Mouse (Mus musculus) testis, adult 2 months (tissue): ENCODE measurements around the gene Il31. TPM values are rescaled to one million over a fixed set of nuclear protein-coding genes. Genes with fewer than 3 reads are reported as not detected.

Experiments used
- H3K27ac ChIP-seq: fragments of 200-500 bp; 2 replicates; pipeline ENCODE4 v1.5.1; 2012; ENCODE audit warnings: low read depth, low read length; ENCODE audit not compliant: control insufficient read depth, insufficient read depth
- H3K27me3 ChIP-seq: fragments of 200-500 bp; 2 replicates; pipeline ENCODE4 v1.6.1; 2012; ENCODE audit warnings: mild to moderate bottlenecking, low read length, moderate library complexity; ENCODE audit not compliant: control insufficient read depth, insufficient read depth
- H3K36me3 ChIP-seq: fragments of 200-500 bp; 2 replicates; pipeline ENCODE4 v1.6.1; 2012; ENCODE audit warnings: mild to moderate bottlenecking, low read length; ENCODE audit not compliant: control insufficient read depth, insufficient read depth
- H3K4me1 ChIP-seq: fragments of 200-500 bp; 2 replicates; pipeline ENCODE4 v1.6.1; 2012; ENCODE audit warnings: low read length; ENCODE audit not compliant: control insufficient read depth, insufficient read depth
- H3K4me3 ChIP-seq: fragments of 200-500 bp; 2 replicates; pipeline ENCODE4 v1.5.1; 2012; ENCODE audit warnings: low read depth, mild to moderate bottlenecking, low read length, moderate library complexity, mixed read lengths; ENCODE audit not compliant: control insufficient read depth
- CTCF ChIP-seq: fragments of 200-500 bp; IDR thresholded peaks from 2 replicates; pipeline ENCODE4 v1.5.1; 2012; ENCODE audit warnings: low read depth, mild to moderate bottlenecking, inconsistent platforms, low read length, moderate library complexity; ENCODE audit not compliant: control insufficient read depth, insufficient read depth, insufficient replicate concordance
- POLR2A ChIP-seq: fragments of 200-500 bp; IDR thresholded peaks from 2 replicates; pipeline ENCODE4 v1.6.1; 2012; ENCODE audit warnings: low read depth, mild to moderate bottlenecking, inconsistent platforms, low read length, moderate library complexity; ENCODE audit not compliant: control insufficient read depth
- polyA plus RNA-seq: library from polyadenylated mRNA; depleted of rRNA; stranded (reverse); fragments of >200 nt; gene quantifications from 2 replicates; pipeline ENCODE4 v1.2.3, GENCODE M21; 2012; rRNA removed

Gene Il31
- polyA plus RNA-seq = 28.7 and 29.8 TPM in 2 replicates

GRCm38 (mm10) chr5:123489112-123489785, at the start of gene Il31, which contains the start of gene Lrrc43:
TSS of gene Il31 (minus strand) at chr5:123489489.
TSS of gene Lrrc43 (plus strand) at chr5:123489305.
- peaks cover 6% of the 10 kb centered on the region for H3K4me1 ChIP-seq
- H3K27ac ChIP-seq = no peak within 1 kb of the TSS
- H3K36me3 ChIP-seq = no peaks in the 10 kb centered on the region
- no peaks in the 10 kb centered on the region for H3K27me3 ChIP-seq
- peak within 1 kb of the TSS; percentile 86 for H3K4me3 ChIP-seq
- TF ChIP-seq POLR2A (peak; percentile 84; the same call in 1 of the 2 replicates), CTCF (no peak)

- no peak for TF ChIP-seq POLR2A
- Histone ChIP-seq H3K4me3 (no peak overlapping the region), H3K4me1 (no peaks in the 10 kb centered on the region), H3K27ac (no peak overlapping the region), H3K36me3 (no peaks in the 10 kb centered on the region), H3K27me3 (no peaks in the 10 kb centered on the region)
These were observed 44.5 kb upstream of the Il31 start for GRCm38 (mm10) chr5:123533801-123534200.

GRCm38 (mm10) chr5:123530056-123530455, 40.8 kb upstream of the Il31 start:
- H3K4me1 ChIP-seq = peaks cover 3% of the 10 kb centered on the region
- H3K4me3 ChIP-seq = no peak overlapping the region
- no peaks in the 10 kb centered on the region for H3K36me3 ChIP-seq
- H3K27me3 ChIP-seq = no peaks in the 10 kb centered on the region
- no peak for TF ChIP-seq POLR2A
- no peak for TF ChIP-seq CTCF
- no peak overlapping the region for H3K27ac ChIP-seq

GRCm38 (mm10) chr5:123528641-123529040, 39.4 kb upstream of the Il31 start:
- TF ChIP-seq POLR2A (no peak), CTCF (no peak)
- H3K4me1 ChIP-seq = peaks cover 5% of the 10 kb centered on the region
- H3K27me3 ChIP-seq = no peaks in the 10 kb centered on the region
- no peaks in the 10 kb centered on the region for H3K36me3 ChIP-seq
- no peak overlapping the region for H3K27ac ChIP-seq
- no peak overlapping the region for H3K4me3 ChIP-seq

GRCm38 (mm10) chr5:123525916-123526495, 36.7 kb upstream of the Il31 start:
- Histone ChIP-seq H3K27me3 (no peaks in the 10 kb centered on the region), H3K27ac (peak overlapping the region; percentile 17; the same call in 1 of the 2 replicates), H3K36me3 (no peaks in the 10 kb centered on the region; the same call in 1 of the 2 replicates), H3K4me1 (peaks cover 7% of the 10 kb centered on the region), H3K4me3 (peak overlapping the region; percentile 37; the same call in 1 of the 2 replicates)
- TF ChIP-seq POLR2A = no peak

- peak within 1 kb of the TSS; percentile 94 for H3K27ac ChIP-seq
- peak within 1 kb of the TSS; percentile 96 for H3K4me3 ChIP-seq
- peaks cover 1% of the 10 kb centered on the region for H3K36me3 ChIP-seq
- peaks cover 7% of the 10 kb centered on the region for H3K4me1 ChIP-seq
- TF ChIP-seq POLR2A (no peak), CTCF (no peak)
- no peaks in the 10 kb centered on the region for H3K27me3 ChIP-seq
These were observed 36.0 kb upstream of the Il31 start, which contains the start of gene Gm49027 for GRCm38 (mm10) chr5:123525281-123525680. TSS of gene Gm49027 (minus strand) at chr5:123525488.

GRCm38 (mm10) chr5:123524393-123524750, 35.1 kb upstream of the Il31 start:
- TF ChIP-seq CTCF = peak; percentile 22; the same call in 1 of the 2 replicates
- peak; percentile 10; the same call in 1 of the 2 replicates for TF ChIP-seq POLR2A
- Histone ChIP-seq H3K36me3 (peaks cover 3% of the 10 kb centered on the region), H3K27ac (peak overlapping the region; percentile 94), H3K4me1 (peaks cover 7% of the 10 kb centered on the region), H3K4me3 (peak overlapping the region; percentile 96), H3K27me3 (no peaks in the 10 kb centered on the region)
